Mouse (Mus musculus) C2C12 (cell line): ENCODE results near the gene Akr1c13.

Experiments used
- CEBPB ChIP-seq: IDR thresholded peaks from one replicate; pipeline ENCODE4 v1.6.1; 2011; ENCODE audit warnings: low read depth, mild to moderate bottlenecking, control low read depth, moderate library complexity
- CTCF ChIP-seq: IDR thresholded peaks from one replicate; pipeline ENCODE4 v1.5.1; 2011; ENCODE audit not compliant: control insufficient read depth, insufficient read depth, insufficient read length
- MAX ChIP-seq: IDR thresholded peaks from one replicate; pipeline ENCODE4 v1.6.1; 2011; ENCODE audit warnings: mild to moderate bottlenecking, control low read depth
- MYOD1 ChIP-seq: IDR thresholded peaks from one replicate; pipeline ENCODE4 v1.6.1; 2011; ENCODE audit warnings: low read depth; ENCODE audit not compliant: control insufficient read depth, insufficient read length
- MYOG ChIP-seq: IDR thresholded peaks from one replicate; pipeline ENCODE4 v1.6.1; 2011; ENCODE audit not compliant: control insufficient read depth, insufficient read length; ENCODE audit errors: extremely low read depth
- USF1 ChIP-seq: IDR thresholded peaks from one replicate; pipeline ENCODE4 v1.6.1; 2011; ENCODE audit warnings: low read depth, mild to moderate bottlenecking, control low read depth, moderate library complexity

- TF ChIP-seq CTCF (no peak), USF1 (no peak), CEBPB (no peak), MAX (no peak), MYOD1 (no peak), MYOG (no peak)
Observed at GRCm38 (mm10) chr13:4212309-4212708, 21.4 kb downstream of the Akr1c13 start.
